Mouse (Mus musculus) thymus, adult 2 months (tissue): ENCODE data around the gene Unc13a.

Experiments
- CTCF ChIP-seq: fragments of 200-500 bp; IDR thresholded peaks from 2 replicates; pipeline ENCODE4 v1.5.1; 2012; ENCODE audit warnings: mild to moderate bottlenecking, control low read depth, low read length, moderate library complexity, borderline replicate concordance; ENCODE audit not compliant: control insufficient read depth, poor library complexity, insufficient read depth; ENCODE audit errors: extremely low read depth
- POLR2A ChIP-seq: fragments of 200-500 bp; IDR thresholded peaks from 2 replicates; pipeline ENCODE4 v1.6.1; 2012; ENCODE audit warnings: mild to moderate bottlenecking, low read length, control low read depth, moderate library complexity; ENCODE audit not compliant: control insufficient read depth, poor library complexity, insufficient read depth; ENCODE audit errors: extremely low read depth

- TF ChIP-seq CTCF = no peak
- no peak for TF ChIP-seq POLR2A
Observed at GRCm38 (mm10) chr8:71684701-71685100, 13.1 kb upstream of the Unc13a start.
